Mouse (Mus musculus) forebrain, embryonic 12.5 days (tissue): ENCODE data around the gene Utp11. TPM values are rescaled to one million over a fixed set of nuclear protein-coding genes. Genes with fewer than 3 reads are reported as not detected.

Experiments used
- ATAC-seq: fragments of 200-750 bp; cut with Nextera tagmentation; 2 replicates; pipeline ENCODE4 v1.8.0; 2017; ENCODE audit warnings: moderate TSS enrichment; ENCODE audit not compliant: low FRiP score
- H3K27ac ChIP-seq: fragments of 300-500 bp; sonication (generic); 2 replicates; pipeline ENCODE4 v1.5.1; 2016; ENCODE audit warnings: mild to moderate bottlenecking
- H3K27me3 ChIP-seq: fragments of 300-500 bp; sonication (generic); 2 replicates; pipeline ENCODE4 v1.6.1; 2016; ENCODE audit warnings: mild to moderate bottlenecking
- H3K36me3 ChIP-seq: fragments of 300-500 bp; sonication (generic); replicated peaks from 2 replicates; pipeline ENCODE4 v1.6.1; 2016; ENCODE audit warnings: mild to moderate bottlenecking
- H3K4me1 ChIP-seq: fragments of 300-500 bp; sonication (generic); 2 replicates; pipeline ENCODE4 v1.6.1; 2016
- H3K4me2 ChIP-seq: fragments of 300-500 bp; sonication (generic); 2 replicates; pipeline ENCODE4 v1.6.1; 2016; ENCODE audit warnings: mild to moderate bottlenecking, moderate library complexity
- H3K4me3 ChIP-seq: fragments of 300-500 bp; sonication (generic); replicated peaks from 2 replicates; pipeline ENCODE4 v1.5.1; 2016; ENCODE audit warnings: mild to moderate bottlenecking
- H3K9ac ChIP-seq: fragments of 300-500 bp; sonication (generic); 2 replicates; pipeline ENCODE4 v1.6.1; 2016; ENCODE audit warnings: mild to moderate bottlenecking
- H3K9me3 ChIP-seq: fragments of 300-500 bp; sonication (generic); 2 replicates; pipeline ENCODE4 v1.6.1; 2016
- WGBS: fragments of 180-500 bp; shearing (Covaris S2); methylation state at CpG from one replicate; pipeline ENCODE4 v1.1.7; 2016; 5-methylcytosine and 5-hydroxymethylcytosine counted together
- polyA plus RNA-seq: library from polyadenylated mRNA; unstranded; fragments of >200 nt; fragmentation: Nextera tagmentation; extraction: Ambion mirVana; gene quantifications from 2 replicates; pipeline ENCODE4 v1.2.1, GENCODE M21; 2016

Utp11 gene
- polyA plus RNA-seq, 1 experiment from 2014 or later = 63.8 TPM

- H3K4me1 ChIP-seq = peaks cover 55% of the 10 kb centered on the region
- WGBS = 34% methylated on average over 3 of the region's 5 CpGs
- H3K9me3 ChIP-seq = no peaks in the 10 kb centered on the region
- H3K4me3 ChIP-seq = peak overlapping the region; percentile 74
- peak overlapping the region; percentile 96 for H3K4me2 ChIP-seq
- peak overlapping the region; percentile 74; the same call in 1 of the 2 replicates for H3K9ac ChIP-seq
- no peak overlapping the region for H3K27ac ChIP-seq
- no peaks in the 10 kb centered on the region for H3K36me3 ChIP-seq
- H3K27me3 ChIP-seq = peaks cover 10% of the 10 kb centered on the region; the same call in 1 of the 2 replicates
- ATAC-seq = no peak
Observed at GRCm38 (mm10) chr4:124701916-124702315, 8.5 kb upstream of the Utp11 start.

- WGBS = 3% methylated on average over 22 of the region's 22 CpGs
- H3K4me2 ChIP-seq = peak overlapping the region; percentile 96
- ATAC-seq = peak; percentile 2; the same call in 1 of the 2 replicates
- peaks cover 55% of the 10 kb centered on the region for H3K4me1 ChIP-seq
- H3K27me3 ChIP-seq = peaks cover 11% of the 10 kb centered on the region
- H3K36me3 ChIP-seq = no peaks in the 10 kb centered on the region
- H3K9ac ChIP-seq = peak overlapping the region; percentile 74
- peak overlapping the region; percentile 53; the same call in 1 of the 2 replicates for H3K27ac ChIP-seq
- no peaks in the 10 kb centered on the region for H3K9me3 ChIP-seq
- peak overlapping the region; percentile 74 for H3K4me3 ChIP-seq
Observed at GRCm38 (mm10) chr4:124701052-124701845, 7.8 kb upstream of the Utp11 start.

GRCm38 (mm10) chr4:124700248-124700971, 7.0 kb upstream of the Utp11 start, which contains the start of gene Fhl3:
Gene Fhl3 (plus strand): TSS chr4:124700701.
- Histone ChIP-seq H3K27me3 (peaks cover 20% of the 10 kb centered on the region), H3K4me1 (peaks cover 53% of the 10 kb centered on the region), H3K27ac (peak within 1 kb of the TSS; percentile 53; the same call in 1 of the 2 replicates), H3K4me3 (peak within 1 kb of the TSS; percentile 74), H3K9me3 (no peaks in the 10 kb centered on the region), H3K9ac (peak within 1 kb of the TSS; percentile 74), H3K36me3 (no peaks in the 10 kb centered on the region), H3K4me2 (peak within 1 kb of the TSS; percentile 96)
- peak; percentile 59 for ATAC-seq
- WGBS = 0% methylated on average over 36 of the region's 59 CpGs

- Histone ChIP-seq H3K4me1 (peaks cover 47% of the 10 kb centered on the region), H3K27ac (no peak overlapping the region), H3K4me3 (peak overlapping the region; percentile 74; the same call in 1 of the 2 replicates), H3K9me3 (no peaks in the 10 kb centered on the region), H3K4me2 (peak overlapping the region; percentile 96), H3K27me3 (peaks cover 26% of the 10 kb centered on the region), H3K36me3 (no peaks in the 10 kb centered on the region), H3K9ac (peak overlapping the region; percentile 74; the same call in 1 of the 2 replicates)
- 4% methylated on average over 6 of the region's 6 CpGs for WGBS
- no peak for ATAC-seq
Observed at GRCm38 (mm10) chr4:124699791-124700190, 6.4 kb upstream of the Utp11 start.

- Histone ChIP-seq H3K27me3 (peaks cover 28% of the 10 kb centered on the region), H3K4me1 (peaks cover 34% of the 10 kb centered on the region), H3K4me2 (no peak overlapping the region), H3K9ac (no peak overlapping the region), H3K9me3 (no peaks in the 10 kb centered on the region), H3K27ac (no peak overlapping the region), H3K36me3 (no peaks in the 10 kb centered on the region), H3K4me3 (no peak overlapping the region)
- 17% methylated on average over 18 of the region's 18 CpGs for WGBS
- ATAC-seq = no peak
Observed at GRCm38 (mm10) chr4:124695786-124696516, 2.6 kb upstream of the Utp11 start.

- Histone ChIP-seq H3K27ac (no peak overlapping the region), H3K4me1 (peaks cover 20% of the 10 kb centered on the region), H3K9me3 (no peaks in the 10 kb centered on the region), H3K27me3 (peaks cover 25% of the 10 kb centered on the region), H3K36me3 (no peaks in the 10 kb centered on the region), H3K4me2 (no peak overlapping the region), H3K9ac (no peak overlapping the region), H3K4me3 (no peak overlapping the region)
- no peak for ATAC-seq
- 84% methylated on average over 2 of the region's 2 CpGs for WGBS
Observed at GRCm38 (mm10) chr4:124694572-124694971, 1.2 kb upstream of the Utp11 start.

GRCm38 (mm10) chr4:124692416-124692861, 961 bp downstream of the Utp11 start:
- H3K27ac ChIP-seq = no peak overlapping the region
- WGBS = 66% methylated on average over 3 of the region's 3 CpGs
- ATAC-seq = no peak
- no peaks in the 10 kb centered on the region for H3K9me3 ChIP-seq
- peaks cover 19% of the 10 kb centered on the region for H3K4me1 ChIP-seq
- H3K27me3 ChIP-seq = peaks cover 19% of the 10 kb centered on the region
- H3K36me3 ChIP-seq = peaks cover 4% of the 10 kb centered on the region
- peak overlapping the region; percentile 88 for H3K4me2 ChIP-seq
- peak overlapping the region; percentile 78 for H3K4me3 ChIP-seq
- H3K9ac ChIP-seq = peak overlapping the region; percentile 84

- peaks cover 19% of the 10 kb centered on the region for H3K27me3 ChIP-seq
- no peak overlapping the region for H3K27ac ChIP-seq
- peaks cover 19% of the 10 kb centered on the region for H3K4me1 ChIP-seq
- H3K9ac ChIP-seq = no peak overlapping the region
- H3K9me3 ChIP-seq = no peaks in the 10 kb centered on the region
- no peak for ATAC-seq
- no peak overlapping the region for H3K4me3 ChIP-seq
- 87% methylated on average over 8 of the region's 8 CpGs for WGBS
- peaks cover 6% of the 10 kb centered on the region for H3K36me3 ChIP-seq
- no peak overlapping the region for H3K4me2 ChIP-seq
Observed at GRCm38 (mm10) chr4:124691455-124691854, 1.9 kb downstream of the Utp11 start.

GRCm38 (mm10) chr4:124685897-124686402, 7.5 kb downstream of the Utp11 start:
- Histone ChIP-seq H3K36me3 (peaks cover 47% of the 10 kb centered on the region), H3K27ac (no peak overlapping the region), H3K27me3 (no peaks in the 10 kb centered on the region), H3K9ac (no peak overlapping the region), H3K4me1 (no peaks in the 10 kb centered on the region), H3K4me2 (no peak overlapping the region), H3K9me3 (no peaks in the 10 kb centered on the region), H3K4me3 (no peak overlapping the region)
- ATAC-seq = no peak
- WGBS = 91% methylated on average over 8 of the region's 8 CpGs

GRCm38 (mm10) chr4:124685453-124685852, 7.9 kb downstream of the Utp11 start:
- Histone ChIP-seq H3K4me1 (no peaks in the 10 kb centered on the region), H3K36me3 (peaks cover 52% of the 10 kb centered on the region), H3K4me2 (no peak overlapping the region), H3K9ac (no peak overlapping the region), H3K27me3 (no peaks in the 10 kb centered on the region), H3K4me3 (no peak overlapping the region), H3K9me3 (no peaks in the 10 kb centered on the region), H3K27ac (no peak overlapping the region)
- WGBS = 90% methylated on average over 8 of the region's 8 CpGs
- ATAC-seq = no peak

GRCm38 (mm10) chr4:124685004-124685403, 8.4 kb downstream of the Utp11 start:
- no peaks in the 10 kb centered on the region for H3K27me3 ChIP-seq
- H3K4me2 ChIP-seq = no peak overlapping the region
- H3K9me3 ChIP-seq = no peaks in the 10 kb centered on the region
- ATAC-seq = no peak
- H3K9ac ChIP-seq = no peak overlapping the region
- no peak overlapping the region for H3K27ac ChIP-seq
- 88% methylated on average over 4 of the region's 4 CpGs for WGBS
- no peak overlapping the region for H3K4me3 ChIP-seq
- peaks cover 56% of the 10 kb centered on the region for H3K36me3 ChIP-seq
- H3K4me1 ChIP-seq = no peaks in the 10 kb centered on the region

GRCm38 (mm10) chr4:124683474-124683873, 9.9 kb downstream of the Utp11 start:
- WGBS = 92% methylated on average over 4 of the region's 4 CpGs
- Histone ChIP-seq H3K36me3 (peaks cover 72% of the 10 kb centered on the region), H3K9ac (no peak overlapping the region), H3K27ac (no peak overlapping the region), H3K4me2 (no peak overlapping the region), H3K4me1 (no peaks in the 10 kb centered on the region), H3K9me3 (no peaks in the 10 kb centered on the region), H3K27me3 (no peaks in the 10 kb centered on the region), H3K4me3 (no peak overlapping the region)
- no peak for ATAC-seq
